Mouse (Mus musculus): ENCODE results near the gene Gucy2c. TPM values are rescaled to one million over a fixed set of nuclear protein-coding genes. Genes with fewer than 3 reads are reported as not detected.

The Gucy2c gene
- total RNA-seq, 2 experiments from 2014 or later, result not detected

- DNase-seq, result no peak
Observed at GRCm38 (mm10) chr6:136660831-136661705, 120.5 kb downstream of the Gucy2c start.

DNA sequence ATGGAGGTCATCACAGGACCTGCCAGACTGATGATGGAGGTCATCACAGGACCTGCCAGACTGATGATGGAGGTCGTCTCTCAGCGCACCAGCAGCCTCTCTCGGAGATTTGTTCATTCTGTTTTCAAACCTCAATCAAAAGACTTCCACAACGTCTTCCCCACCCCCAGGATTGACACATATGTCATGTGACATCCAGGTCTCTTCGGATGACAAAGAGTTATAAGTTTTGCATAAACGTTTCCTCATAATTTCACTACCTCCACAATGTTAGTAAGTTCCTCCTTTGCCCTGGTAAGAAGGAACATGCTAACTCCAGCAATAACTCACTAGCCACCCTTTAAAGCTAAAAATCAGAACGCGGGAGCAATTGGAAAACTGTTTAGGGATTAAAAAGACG is 122.3 kb downstream of the Gucy2c start:
- DNase-seq, result no peak

GRCm38 (mm10) chr6:136658303-136658702 is 123.3 kb downstream of the Gucy2c start:
- DNase-seq, result no peak

- no peak for DNase-seq
Observed at GRCm38 (mm10) chr6:136655786-136656185, 125.8 kb downstream of the Gucy2c start.

DNA sequence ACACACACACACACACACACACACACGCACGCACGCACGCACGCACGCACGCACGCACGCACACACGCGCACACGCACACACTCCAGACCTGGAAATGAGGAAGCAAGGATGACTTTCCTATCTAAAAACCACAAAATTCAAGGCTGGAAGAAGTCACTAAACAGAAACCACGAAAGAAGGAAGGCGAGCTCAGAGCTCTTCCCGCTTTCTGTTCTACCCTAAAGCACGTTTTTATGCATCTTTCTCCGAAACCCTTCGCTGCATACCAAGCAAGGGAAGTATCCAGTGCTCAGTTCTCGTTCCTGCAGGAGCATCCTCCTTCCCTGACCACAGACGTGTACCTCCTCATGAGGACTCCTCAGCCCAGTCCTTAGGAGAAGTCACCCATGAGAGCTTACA is 127.1 kb downstream of the Gucy2c start:
- no peak for DNase-seq

DNA sequence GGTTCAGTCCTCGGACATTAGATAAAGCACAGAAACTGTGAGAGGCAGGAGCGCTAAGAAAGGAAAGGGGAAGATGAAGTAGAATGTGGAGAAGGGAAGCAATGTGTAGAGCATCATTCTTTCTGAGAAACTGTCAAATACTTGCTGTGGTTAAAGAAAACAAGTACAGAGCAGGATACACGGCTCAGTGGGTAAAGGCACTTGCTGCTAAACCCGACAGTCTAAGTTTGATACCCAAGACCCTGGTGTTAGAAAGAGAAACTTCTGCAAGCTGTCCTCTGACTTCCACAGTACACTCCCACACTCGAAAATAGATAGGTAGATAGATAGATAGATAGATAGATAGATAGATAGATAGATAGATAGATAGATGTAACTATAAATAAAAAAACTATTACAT is 128.2 kb downstream of the Gucy2c start:
- no peak for DNase-seq

GRCm38 (mm10) chr6:136650664-136651063 is 130.9 kb downstream of the Gucy2c start:
- no peak for DNase-seq

DNA sequence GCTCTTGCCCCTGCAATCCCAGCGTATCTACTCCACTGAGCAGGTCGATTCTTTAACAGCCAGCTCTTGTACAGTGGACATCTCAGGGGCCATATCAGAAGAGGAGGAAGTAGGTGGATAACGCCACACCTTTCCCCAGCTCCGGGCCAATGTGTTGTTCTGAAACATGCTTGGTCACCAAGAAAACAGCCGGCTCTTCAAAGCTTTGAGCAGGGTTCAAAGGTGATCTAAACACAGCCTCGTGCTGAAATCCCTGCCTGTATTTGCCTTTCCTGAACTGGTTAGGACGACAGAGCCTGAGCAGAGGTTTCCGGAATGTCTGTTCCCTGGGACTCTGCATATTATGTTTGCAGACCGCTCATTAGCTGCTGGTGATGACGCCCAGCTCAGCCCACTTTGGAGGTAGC is 134.1 kb downstream of the Gucy2c start:
- DNase-seq, result no peak

Small RNAs within 50 kb of the gene (microRNA-seq; reads per million reads assigned to microRNA genes)
- gene Gm44364, result 0 reads per million in 2 experiments

Other genes with a start within 250 kb of the Gucy2c start
- 10 to 100 TPM; 15.4 to 16.4 TPM for gene Plbd1, start 119.8 kb downstream of the Gucy2c start, total RNA-seq (2021)
- 10 to 100 TPM; 19.9 to 21.8 TPM for gene Hist4h4, start 22.6 kb upstream of the Gucy2c start, total RNA-seq (2021)
- 10 to 100 TPM; 16.3 to 17.6 TPM for gene H2afj, start 26.5 kb upstream of the Gucy2c start, total RNA-seq (2021)
- under 1 TPM; 0.38 to 0.65 TPM for gene BC049715, start 45.9 kb upstream of the Gucy2c start, total RNA-seq (2021)
- gene Wbp11, start 46.5 kb upstream of the Gucy2c start, total RNA-seq (2021), result 10 to 100 TPM; 64.9 to 69.1 TPM
- gene Smco3, start 53.7 kb upstream of the Gucy2c start, total RNA-seq (2021), result 1 to 10 TPM in 1 of 2 experiments, under 1 TPM in 1; 0.77 to 1.7 TPM
- under 1 TPM; 0.72 to 0.75 TPM for gene Art4, start 76.0 kb upstream of the Gucy2c start, total RNA-seq (2021)
- gene Mgp, start 94.1 kb upstream of the Gucy2c start, total RNA-seq (2021), result 100 to 1,000 TPM; 112 to 171 TPM
- under 1 TPM; 0.21 to 0.29 TPM for gene Erp27, start 140.4 kb upstream of the Gucy2c start, total RNA-seq (2021)
- not detected for gene Pde6h, start 142.1 kb upstream of the Gucy2c start, total RNA-seq (2021)
- 10 to 100 TPM; 17.9 to 23.9 TPM for gene Arhgdib, start 160.1 kb upstream of the Gucy2c start, total RNA-seq (2021)